Mouse (Mus musculus): Measurements from ENCODE around the gene Olfr1480. TPM values are rescaled to one million over a fixed set of nuclear protein-coding genes. Genes with fewer than 3 reads are reported as not detected.

The Olfr1480 gene
- total RNA-seq (2021): not detected
- long read RNA-seq: 0 reads

GRCm38 (mm10) chr19:13527613-13528012 is at the start of gene Olfr1480:
Olfr1480 (plus strand) TSS chr19:13527913.
- DNase-seq (ENCODE audit: low spot score in 2 of 2): no peak

DNA sequence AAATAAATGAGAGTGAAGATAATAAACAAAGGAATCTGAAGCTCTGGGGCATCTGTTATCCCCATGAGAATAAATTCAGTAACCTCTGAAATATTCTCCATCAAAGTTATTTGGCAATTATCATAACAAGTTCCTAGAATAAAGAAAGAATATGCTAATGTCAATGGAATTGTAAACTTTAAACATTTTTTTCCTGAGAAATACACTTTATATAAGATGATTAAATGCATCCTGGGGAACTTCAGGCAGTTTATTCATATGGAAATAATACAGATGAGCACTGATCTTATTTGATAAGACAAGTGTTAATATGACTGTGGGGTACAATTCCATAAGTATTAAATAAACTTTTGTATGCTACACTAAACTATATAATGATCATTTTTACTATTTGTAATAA is 47.6 kb upstream of the Olfr1480 start, which contains the start of gene Olfr1475:
Olfr1475 (minus strand) TSS at position 101 of the 400 bp plus-strand sequence.
- DNase-seq (ENCODE audit: low spot score in 2 of 2): no peak

DNA sequence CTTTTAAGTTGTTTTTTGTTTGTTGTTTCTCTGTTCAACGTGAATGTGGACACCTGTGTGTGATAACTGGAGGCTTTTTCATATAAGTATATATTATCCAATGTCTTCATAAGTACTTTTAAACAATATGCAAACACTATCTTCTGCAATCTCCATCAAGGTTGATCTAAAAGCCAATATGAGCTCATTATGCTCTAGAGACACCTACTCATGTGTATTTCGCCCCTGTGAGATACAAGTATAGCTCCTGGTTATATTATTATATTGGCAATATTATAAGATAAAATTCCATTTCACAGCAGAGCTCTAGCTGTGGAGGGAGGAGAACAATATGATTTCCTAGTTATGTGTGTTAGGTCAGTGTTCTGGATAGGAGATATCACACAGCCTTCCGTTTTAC is 27.5 kb upstream of the Olfr1480 start, which contains the start of gene Olfr1477:
Olfr1477 (plus strand) TSS at position 301 of the 400 bp plus-strand sequence.
- no peak for DNase-seq (ENCODE audit: low spot score in 2 of 2)

Other genes starting within 250 kb of the Olfr1480 start
- gene Olfr1465, start 212.4 kb upstream of the Olfr1480 start, total RNA-seq (2021): not detected
- gene Olfr1466, start 189.1 kb upstream of the Olfr1480 start, total RNA-seq (2021): not detected
- gene Olfr1467, start 165.7 kb upstream of the Olfr1480 start, total RNA-seq (2021): not detected
- gene Olfr1469, start 120.1 kb upstream of the Olfr1480 start, total RNA-seq (2021): not detected
- gene Olfr1471, start 84.5 kb upstream of the Olfr1480 start, total RNA-seq (2021): not detected
- gene Olfr1472, start 71.8 kb upstream of the Olfr1480 start, total RNA-seq (2021): not detected
- gene Olfr1474, start 58.3 kb upstream of the Olfr1480 start, total RNA-seq (2021): not detected
- not detected for gene Olfr1475, start 47.7 kb upstream of the Olfr1480 start, total RNA-seq (2021)
- gene Olfr1477, start 27.4 kb upstream of the Olfr1480 start, total RNA-seq (2021): not detected
- not detected for gene Olfr1484, start 55.6 kb downstream of the Olfr1480 start, total RNA-seq (2021)
- gene Olfr1487, start 89.5 kb downstream of the Olfr1480 start, total RNA-seq (2021): not detected
- gene Olfr1489, start 103.7 kb downstream of the Olfr1480 start, total RNA-seq (2021): not detected
- not detected for gene Olfr1490, start 123.2 kb downstream of the Olfr1480 start, total RNA-seq (2021)
- not detected for gene Olfr1491, start 169.4 kb downstream of the Olfr1480 start, total RNA-seq (2021)
- gene Olfr1493-ps1, start 195.4 kb downstream of the Olfr1480 start, total RNA-seq (2021): not detected
- gene Olfr1494, start 211.8 kb downstream of the Olfr1480 start, total RNA-seq (2021): not detected
- gene Olfr1495, start 236.7 kb downstream of the Olfr1480 start, total RNA-seq (2021): not detected
- gene Olfr1496, start 250.0 kb downstream of the Olfr1480 start, total RNA-seq (2021): not detected